Mouse (Mus musculus) ovary, postnatal 10 days (tissue): ENCODE data around the gene 9830107B12Rik.
"Not testable (repeated sequence)": the region's sequence is repeated elsewhere in the genome, so short reads cannot be mapped to it uniquely, and the experiment has no call there.

Experiments
- DNase-seq: peaks from one replicate; pipeline ENCODE4 v3.0.0; 2022; ENCODE audit warnings: low spot score

The 9830107B12Rik gene

GRCm38 (mm10) chr17:48146120-48146519, at the start of gene 9830107B12Rik:
9830107B12Rik (minus strand) TSS chr17:48146268.
- DNase-seq: no peak

- DNase-seq: no peak
Observed at GRCm38 (mm10) chr17:48192366-48192765, 46.3 kb upstream of the 9830107B12Rik start.

- DNase-seq: no peak
Observed at GRCm38 (mm10) chr17:48185252-48185651, 39.2 kb upstream of the 9830107B12Rik start.

GRCm38 (mm10) chr17:48167103-48167502, 21.0 kb upstream of the 9830107B12Rik start, which contains the start of gene A530064D06Rik:
A530064D06Rik (minus strand) TSS chr17:48167275.
- DNase-seq: not testable (repeated sequence)

- DNase-seq: no peak
Observed at GRCm38 (mm10) chr17:48157382-48158076, 11.5 kb upstream of the 9830107B12Rik start.

DNA sequence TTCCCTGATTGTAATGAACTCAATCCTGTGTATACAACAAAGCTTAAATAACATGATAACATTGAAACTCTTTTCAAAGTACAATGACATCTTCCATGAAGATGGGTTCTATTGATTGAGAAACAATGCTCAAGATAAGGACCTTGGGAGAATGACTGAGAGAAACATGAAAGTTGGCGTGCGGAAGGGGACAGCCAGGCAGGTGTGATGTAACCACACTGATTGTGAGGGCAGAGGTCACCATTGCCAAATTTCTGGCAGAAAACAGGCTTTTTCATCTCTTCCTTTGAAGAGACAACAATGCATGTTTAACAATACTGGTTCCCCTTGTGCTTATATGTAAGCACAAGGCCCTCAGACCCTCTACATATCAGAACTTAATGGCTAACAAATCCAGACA, 13.3 kb downstream of the 9830107B12Rik start:
- no peak for DNase-seq

DNA sequence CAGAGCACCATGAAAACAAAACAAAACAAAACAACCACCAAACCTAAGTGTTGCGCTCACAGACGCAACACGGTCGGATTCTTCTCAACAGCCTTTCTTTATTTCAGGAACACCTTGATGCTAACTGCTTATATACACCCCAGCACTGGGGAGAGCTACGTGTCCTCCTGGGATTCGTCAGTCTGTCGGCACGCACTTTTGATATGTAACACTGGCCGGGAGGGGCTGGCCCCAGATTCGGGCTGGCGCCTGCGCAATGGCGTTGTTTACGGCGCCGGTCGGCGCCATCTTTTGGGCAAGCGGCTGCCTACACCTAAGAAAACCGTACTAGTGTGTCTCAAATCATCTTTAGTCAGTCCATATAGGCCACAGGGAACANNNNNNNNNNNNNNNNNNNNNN, 25.6 kb downstream of the 9830107B12Rik start:
- DNase-seq: no peak

GRCm38 (mm10) chr17:48119656-48120055, 26.4 kb downstream of the 9830107B12Rik start:
- peak; percentile 51 for DNase-seq

DNA sequence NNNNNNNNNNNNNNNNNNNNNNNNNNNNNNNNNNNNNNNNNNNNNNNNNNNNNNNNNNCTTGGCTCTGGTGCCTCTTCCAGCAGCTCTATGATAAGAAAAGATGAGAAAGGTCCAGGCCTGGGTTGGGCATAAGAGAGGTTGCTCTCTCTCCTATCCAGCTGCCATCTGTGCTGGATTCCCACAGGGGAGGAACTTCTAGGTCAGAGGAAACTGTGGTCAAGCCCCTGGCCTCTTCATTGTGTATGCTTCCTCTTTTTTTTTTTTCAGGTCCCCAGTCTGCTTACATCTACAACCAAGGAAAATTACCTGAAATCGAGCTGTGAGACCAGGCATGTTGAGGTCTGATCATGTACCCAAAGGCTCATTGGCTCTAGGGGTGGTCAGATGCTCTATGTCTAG, 27.5 kb downstream of the 9830107B12Rik start:
- DNase-seq: no peak

DNA sequence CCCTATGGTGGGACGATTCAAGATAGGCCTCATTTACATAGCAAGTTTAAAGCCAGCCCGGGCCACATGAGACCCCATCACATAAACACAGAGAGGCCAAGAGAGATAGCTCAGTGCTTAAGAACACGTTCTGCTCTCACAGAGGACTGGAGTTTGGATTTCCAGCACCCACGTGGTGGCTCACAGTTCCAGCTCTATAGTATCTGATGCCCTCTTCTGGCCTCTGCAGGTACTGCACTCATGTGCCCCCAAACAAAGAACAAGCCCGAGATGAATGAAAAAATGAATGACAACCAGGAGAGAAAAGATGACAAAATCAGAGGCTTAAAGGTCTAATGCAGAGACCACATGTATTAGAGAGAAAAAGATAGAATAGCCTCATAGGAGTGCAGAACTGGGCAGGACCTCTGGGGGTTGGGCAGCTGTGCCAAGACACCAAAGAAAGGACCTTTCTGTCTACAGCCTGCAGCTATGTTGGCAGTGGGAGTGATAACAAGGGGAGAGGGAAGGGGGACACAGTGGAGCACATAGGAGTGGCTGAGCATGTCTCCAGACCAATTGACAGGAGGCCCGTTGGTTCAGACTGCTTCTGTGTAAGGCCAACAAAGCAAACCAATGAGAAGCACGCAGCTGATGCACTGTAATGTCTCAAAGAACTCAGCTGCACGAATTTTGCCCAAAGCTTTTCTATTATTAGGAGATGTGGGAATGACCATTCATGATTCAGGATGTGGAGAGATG, 35.4 kb downstream of the 9830107B12Rik start:
- no peak for DNase-seq

- DNase-seq: no peak
Observed at GRCm38 (mm10) chr17:48108520-48108919, 37.5 kb downstream of the 9830107B12Rik start.

- DNase-seq: no peak
Observed at GRCm38 (mm10) chr17:48107862-48108261, 38.2 kb downstream of the 9830107B12Rik start.

- no peak for DNase-seq
Observed at GRCm38 (mm10) chr17:48107333-48107732, 38.7 kb downstream of the 9830107B12Rik start.

- DNase-seq: peak; percentile 69
Observed at GRCm38 (mm10) chr17:48100441-48101417, 45.3 kb downstream of the 9830107B12Rik start.

GRCm38 (mm10) chr17:48099312-48099711, 46.8 kb downstream of the 9830107B12Rik start:
- no peak for DNase-seq

- no peak for DNase-seq
Observed at GRCm38 (mm10) chr17:48098528-48098890, 47.6 kb downstream of the 9830107B12Rik start.

DNA sequence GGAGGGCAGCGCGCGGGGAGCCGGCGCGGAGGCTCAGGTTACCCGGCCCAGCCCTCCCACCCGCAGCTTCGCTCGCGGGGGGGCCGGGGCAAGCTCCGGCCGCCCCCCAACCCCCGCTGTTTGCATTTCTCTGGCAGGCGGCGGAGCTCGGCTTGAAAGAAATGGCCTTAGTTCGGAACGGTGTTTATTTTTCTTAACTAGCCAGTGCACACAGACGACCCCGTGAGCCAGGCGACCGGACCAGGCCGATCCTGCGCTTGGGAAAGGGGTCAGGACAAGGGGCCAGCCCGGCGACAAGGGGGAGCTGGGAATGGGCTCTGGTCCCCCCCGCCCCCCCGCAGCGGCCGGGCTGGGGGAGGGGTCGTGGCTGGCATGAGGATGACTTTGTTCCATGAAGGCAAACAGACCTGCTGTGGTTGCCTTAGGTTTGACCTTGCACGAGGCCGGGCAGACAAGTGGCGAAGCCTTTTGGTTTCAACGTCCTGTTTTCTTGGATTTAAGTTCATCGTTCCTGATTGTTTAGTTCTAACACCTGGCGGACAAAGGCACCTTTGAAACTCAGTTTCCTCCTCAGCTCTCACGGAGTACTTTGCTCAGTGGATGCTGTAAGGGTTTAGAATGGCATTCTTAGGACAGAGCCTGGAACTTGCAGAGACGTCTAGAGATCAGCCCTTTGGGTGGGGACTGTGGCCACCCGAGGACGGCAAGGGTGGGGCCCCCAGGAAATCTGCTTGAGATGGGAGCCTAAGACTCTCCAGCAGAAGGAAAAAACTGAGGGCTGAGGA, 48.1 kb downstream of the 9830107B12Rik start:
- no peak for DNase-seq

- no peak for DNase-seq
Observed at GRCm38 (mm10) chr17:48097011-48097742, 48.9 kb downstream of the 9830107B12Rik start.

DNA sequence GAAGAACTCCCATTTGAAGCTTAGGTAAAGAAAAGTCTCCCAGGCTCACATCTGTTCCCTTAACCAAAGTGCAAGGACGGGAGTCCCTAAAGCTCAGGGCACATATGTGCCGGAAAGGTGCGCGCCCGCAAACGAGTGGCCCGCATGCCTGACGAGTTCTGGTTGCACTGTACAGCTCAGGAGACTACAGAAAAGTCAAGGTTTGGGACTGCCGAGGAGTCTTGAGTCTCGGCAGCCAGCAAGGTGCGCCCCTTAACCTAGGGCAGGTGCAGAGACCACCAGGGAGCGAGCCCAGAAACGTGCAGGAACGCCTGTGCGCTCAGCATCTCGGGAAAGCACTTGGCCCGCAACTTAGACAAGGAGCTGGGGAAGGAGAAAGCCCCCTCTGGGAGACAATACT, 49.7 kb downstream of the 9830107B12Rik start:
- DNase-seq: no peak

DNA sequence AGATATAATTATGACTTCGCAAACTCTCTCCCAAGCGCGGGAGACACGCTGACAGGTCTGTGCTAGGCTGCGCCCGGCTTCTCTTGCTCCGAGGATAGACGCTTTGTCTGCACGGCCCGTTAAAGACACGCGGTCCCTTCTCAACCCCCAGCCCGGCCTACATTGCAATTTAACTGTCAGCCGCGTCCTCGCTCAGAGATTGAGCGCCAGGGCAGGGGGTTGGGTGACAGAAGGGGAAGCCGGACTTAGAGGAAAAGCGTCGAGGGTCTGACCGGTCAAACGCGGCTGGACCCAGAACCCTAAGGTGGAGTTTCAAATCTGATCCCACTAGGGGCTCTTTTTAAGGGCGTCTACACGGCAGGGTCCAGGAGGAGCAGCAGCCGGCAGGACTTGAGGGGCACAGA, 50.3 kb downstream of the 9830107B12Rik start:
- no peak for DNase-seq
